Mouse (Mus musculus) G1E-ER4 (cell line): ENCODE data around the gene Rad9a. TPM values are rescaled to one million over a fixed set of nuclear protein-coding genes. Genes with fewer than 3 reads are reported as not detected.

Experiments
- GATA1 ChIP-seq: IDR thresholded peaks from one replicate; pipeline ENCODE4 v1.8.0; 2012; ENCODE audit warnings: low read length, inconsistent platforms
- polyA plus RNA-seq: library from polyadenylated mRNA; stranded (reverse); fragments of >175 nt; gene quantifications from 2 replicates; pipeline ENCODE4 v1.2.3, GENCODE M21; 2012

Gene Rad9a
- polyA plus RNA-seq, result 28.7 and 31.6 TPM in 2 replicates

DNA sequence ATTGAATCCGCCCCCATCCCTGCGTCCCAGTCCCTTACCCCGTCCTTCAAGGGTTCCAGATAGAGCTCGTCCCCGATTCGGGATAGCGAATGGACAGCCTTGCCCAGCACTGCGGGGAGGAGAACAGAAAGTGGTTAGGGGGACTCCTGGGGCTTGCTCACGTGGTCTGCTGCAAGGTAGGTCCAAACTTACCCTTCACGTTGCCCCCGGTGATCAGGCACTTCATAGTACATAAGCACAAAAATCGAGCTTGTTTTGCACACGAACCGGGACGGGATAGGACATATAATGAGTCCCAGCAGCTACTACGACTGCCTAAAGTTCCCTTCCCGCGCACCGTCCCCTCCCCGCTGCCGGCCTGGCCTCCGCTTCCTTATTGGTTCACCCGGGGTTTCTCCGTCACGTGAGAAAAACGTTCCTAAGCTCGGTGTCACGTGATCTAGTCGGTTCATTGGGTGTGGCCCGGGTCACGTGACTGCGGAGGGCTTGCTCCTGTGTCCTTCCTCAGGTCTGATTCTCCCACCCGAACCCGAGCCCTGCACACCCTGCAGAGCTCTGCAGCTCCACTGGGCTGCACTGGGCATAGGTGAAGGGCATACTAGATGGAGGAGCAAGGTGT, at the start of gene Rad9a:
Rad9a (minus strand) TSS at position 372 of the 619 bp plus-strand sequence.
- TF ChIP-seq GATA1, result no peak

DNA sequence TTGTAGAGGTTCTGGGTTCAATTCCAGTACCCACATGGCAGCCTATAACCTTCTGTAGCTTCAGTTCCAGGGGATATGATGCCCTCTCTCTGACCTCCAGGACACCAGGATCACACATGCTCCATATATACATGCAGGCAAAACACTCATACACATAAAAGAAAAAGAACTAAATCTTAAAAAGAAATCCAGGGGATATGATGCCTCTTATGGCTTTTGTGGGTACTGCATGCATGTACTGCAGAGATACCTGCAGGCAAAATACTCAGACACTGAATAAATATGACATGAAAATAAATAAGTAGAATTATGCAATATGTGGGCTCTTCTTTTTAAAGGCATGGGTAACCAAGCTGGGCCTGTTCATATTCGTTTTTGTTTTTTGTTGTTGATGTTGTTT, 45.5 kb upstream of the Rad9a start:
- TF ChIP-seq GATA1, result no peak

DNA sequence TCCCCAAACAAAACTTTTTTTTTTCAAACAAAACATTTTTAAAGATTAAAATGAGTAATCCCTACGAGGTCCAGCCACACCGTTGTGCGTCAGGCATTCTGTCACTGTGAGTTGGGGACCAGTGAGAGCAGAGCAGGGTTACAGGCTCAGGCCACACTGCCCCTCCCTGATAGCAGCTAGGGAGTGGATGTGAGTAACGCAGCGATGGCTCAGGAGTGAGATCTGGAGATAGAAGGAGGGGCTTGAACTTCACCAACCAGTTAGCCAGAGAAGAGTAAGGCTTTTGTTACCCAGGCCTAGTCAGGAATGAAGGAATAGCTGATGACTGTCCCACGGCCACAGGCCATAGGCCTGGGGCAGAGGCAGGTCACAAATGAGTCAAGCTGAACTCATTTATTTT, 43.3 kb upstream of the Rad9a start:
- no peak for TF ChIP-seq GATA1

DNA sequence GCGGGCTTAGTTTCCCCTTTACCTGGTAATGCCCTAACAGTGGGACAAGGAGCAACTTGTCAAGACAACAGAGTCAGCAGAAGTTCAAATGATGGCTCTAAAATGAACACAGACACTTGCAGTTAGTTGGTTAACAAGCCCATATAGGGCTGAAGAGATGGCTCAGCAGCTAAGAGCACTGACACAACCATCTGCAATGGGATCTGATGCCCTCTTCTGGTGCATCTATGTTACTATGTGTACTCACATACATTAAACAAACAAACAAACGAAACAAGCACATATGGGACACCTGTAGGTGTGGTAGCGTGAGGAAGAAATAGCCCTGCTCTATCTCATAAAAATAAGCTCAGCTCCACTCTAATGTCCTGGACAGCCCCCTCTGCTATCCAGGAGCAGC, 41.0 kb upstream of the Rad9a start:
- no peak for TF ChIP-seq GATA1

DNA sequence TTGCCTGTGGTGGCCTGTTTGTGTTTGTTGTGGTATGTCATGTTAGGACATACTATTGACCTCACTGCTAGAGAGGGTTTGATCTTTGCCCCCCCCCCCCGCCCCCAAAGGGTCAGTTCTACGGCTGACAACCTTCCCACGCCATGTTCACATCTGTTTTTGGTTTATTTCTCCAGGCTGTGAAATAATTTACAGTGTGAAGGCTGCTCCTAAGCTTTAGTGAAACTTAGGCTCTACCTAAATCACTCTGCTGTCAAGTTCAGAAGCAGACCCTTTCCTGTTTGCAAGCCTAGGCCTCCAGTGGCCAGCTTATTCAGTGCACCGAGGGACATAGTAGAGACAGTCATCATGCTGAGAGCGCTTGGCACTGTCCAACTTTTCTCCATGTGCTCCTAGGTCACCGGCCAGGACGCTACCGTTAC, 38.8 kb upstream of the Rad9a start:
- TF ChIP-seq GATA1, result no peak

DNA sequence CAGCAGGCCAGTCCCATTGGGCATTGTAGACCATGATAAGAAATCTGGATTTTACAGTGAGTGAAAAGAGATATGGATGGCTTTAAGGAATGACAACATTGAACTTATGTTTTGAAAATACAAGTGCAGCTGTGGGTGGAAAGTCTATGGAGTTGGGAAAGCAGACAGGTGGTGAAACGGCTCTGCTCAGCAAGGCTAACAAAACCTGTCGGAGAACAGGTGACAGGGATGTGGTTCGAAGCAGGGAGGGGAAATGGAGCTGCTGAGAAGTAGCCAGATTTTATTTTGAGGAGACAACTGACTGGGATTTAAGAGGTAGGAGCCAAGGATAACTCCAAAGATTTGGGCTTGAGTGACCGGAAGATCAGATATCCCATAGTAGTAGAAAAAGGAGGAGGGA, 33.1 kb upstream of the Rad9a start:
- TF ChIP-seq GATA1, result no peak

DNA sequence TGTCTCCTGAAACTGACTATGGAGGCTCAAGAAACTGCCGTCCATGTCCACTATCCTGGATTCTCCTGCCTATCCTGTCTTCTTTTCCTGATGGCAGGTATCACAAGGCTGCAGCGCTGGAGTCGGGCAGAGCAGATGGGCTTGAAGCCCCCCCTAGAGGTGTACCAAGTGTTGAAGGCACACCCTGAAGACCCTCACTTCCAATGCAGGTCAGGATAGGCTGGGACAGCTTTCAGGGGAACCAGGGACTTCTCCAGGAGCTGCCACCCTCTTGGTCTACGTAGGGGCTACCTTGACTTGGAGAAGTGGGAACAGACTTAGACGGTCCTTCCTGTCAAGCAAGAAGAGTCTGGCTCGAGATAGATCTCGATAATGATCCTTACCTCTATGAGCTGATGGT, 31.2 kb upstream of the Rad9a start:
- no peak for TF ChIP-seq GATA1

DNA sequence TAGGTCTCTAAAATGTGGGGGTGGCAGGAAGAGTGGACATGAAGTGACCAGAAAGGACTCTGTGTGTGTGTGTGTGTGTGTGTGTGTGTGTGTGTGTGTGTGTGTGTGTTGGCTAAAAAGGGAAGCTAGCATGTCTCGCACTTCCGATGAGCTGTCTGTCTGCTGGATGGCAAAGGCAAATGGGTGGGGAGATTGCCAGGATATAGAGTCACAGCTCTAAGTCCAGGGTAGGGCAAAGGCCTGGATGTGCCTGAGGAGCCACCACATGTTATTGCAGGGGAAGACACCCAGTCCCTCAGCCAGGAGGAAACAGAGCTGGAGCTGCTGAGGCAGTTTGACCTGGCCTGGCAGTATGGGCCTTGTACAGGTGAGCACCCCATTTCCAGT, 30.7 kb upstream of the Rad9a start:
- TF ChIP-seq GATA1, result no peak

DNA sequence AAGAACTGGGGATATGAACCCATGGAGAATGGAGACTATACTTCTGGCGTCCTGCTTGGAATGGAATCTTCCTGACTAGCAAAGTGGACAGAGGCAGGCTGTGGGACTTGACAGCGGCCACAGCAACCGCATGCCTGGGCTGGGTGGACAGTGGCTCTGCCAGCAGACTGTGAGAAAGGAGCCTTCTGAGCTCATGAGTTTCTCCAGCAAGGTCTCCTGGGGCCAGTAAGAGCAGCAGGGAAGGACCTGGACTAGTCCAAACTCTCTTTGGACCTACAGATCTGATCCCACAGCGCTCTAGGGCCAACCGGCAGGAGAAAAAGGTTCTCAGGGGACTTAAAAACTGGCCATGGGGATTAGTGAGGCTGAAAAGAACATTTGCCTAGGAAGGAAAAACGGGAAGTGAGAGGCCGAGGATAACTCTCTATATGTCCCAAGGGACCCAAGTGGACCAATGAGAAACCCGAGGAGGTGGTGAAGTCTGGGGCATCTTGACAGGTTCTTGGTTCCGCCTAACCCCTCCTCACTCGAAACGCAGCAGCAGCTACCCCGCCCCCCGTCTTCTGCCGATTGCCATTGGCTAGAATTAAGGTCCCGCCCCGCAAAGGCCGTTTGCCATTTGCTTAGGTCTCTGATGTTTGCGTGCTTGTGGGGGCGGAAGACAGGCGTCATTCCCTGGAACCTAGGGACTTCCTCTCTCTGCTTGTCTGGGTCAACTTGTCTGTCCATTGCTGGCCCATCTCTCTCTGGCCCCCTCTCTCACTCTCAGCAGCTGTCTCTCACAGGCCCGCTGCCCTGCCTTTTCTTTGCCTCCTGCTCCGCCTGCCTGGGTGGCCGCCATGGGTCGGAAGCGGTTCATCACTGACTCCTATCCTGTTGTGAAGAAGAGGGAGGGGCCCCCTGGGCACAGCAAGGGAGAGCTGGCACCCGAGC, 30.1 kb upstream of the Rad9a start, which contains the start of gene Pold4:
Pold4 (plus strand) TSS at position 647 of the 933 bp plus-strand sequence.
- no peak for TF ChIP-seq GATA1

DNA sequence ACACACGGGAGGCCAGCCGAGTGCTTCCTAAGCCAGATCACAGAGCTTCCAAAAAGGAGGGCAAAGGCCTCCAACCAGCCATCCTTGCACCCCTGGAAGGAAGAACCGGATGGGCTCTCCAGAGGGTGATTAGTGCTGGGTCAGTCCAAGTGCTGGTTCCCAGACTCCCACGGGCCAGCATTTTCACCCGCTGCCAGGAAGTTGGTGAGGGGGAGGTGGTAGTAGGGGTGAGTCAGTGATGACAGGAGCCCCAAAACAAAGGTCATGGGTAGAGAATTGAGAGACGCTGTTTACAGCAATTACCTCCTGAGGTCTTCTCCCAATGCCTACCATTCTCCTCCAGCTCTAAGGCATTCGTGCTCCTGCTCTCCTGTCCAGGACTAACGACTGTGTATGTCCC, 29.0 kb upstream of the Rad9a start:
- TF ChIP-seq GATA1, result no peak

DNA sequence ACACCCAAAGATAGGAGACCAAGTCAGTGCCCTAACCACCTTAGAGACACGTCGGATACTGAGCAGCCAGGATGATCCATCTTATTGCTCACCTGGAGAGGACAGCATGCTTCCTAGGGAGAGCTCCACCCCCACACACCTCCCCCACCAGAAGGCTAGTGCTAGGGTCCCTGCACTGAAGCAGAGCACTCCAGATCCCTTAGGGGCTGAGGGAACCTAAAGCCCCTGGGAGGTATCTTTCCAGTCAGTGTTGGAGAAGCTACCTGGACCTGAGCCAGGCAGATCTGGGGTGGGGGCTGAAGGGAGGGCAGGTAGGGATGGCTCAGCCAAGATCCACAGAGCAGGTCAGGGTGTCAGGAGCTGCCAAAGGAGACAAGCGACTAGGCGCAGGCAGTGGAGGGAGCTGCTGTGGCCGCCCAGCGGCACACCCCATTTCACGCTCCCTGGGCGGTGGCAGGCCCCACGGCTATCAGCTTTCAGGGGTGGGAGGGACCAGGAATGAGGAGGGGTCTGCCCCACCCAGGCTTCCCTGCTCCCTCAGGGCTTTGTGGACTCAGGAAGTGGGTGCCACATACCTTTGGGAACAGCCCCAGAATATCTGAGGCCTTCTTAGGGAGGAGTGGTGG, 28.1 kb upstream of the Rad9a start:
- no peak for TF ChIP-seq GATA1

DNA sequence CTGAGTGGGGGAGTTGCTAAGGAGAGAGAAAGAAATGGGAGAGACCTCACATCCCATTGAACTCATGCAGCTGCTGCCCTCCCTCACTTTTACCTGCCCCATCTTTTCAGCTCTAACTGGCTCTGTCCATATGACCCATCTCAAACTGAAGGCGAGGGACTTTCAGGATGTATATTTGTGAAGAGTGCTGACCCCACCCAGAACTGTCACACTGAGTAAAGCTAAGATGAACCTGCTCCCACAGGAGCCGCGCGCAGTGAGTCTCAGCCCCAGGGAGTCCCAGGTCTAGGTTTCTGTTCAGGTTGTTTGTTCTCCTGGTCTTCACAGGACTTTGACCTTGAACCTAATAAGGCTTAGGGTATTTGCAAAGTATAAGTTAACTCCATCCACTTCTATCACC, 27.4 kb upstream of the Rad9a start:
- no peak for TF ChIP-seq GATA1

DNA sequence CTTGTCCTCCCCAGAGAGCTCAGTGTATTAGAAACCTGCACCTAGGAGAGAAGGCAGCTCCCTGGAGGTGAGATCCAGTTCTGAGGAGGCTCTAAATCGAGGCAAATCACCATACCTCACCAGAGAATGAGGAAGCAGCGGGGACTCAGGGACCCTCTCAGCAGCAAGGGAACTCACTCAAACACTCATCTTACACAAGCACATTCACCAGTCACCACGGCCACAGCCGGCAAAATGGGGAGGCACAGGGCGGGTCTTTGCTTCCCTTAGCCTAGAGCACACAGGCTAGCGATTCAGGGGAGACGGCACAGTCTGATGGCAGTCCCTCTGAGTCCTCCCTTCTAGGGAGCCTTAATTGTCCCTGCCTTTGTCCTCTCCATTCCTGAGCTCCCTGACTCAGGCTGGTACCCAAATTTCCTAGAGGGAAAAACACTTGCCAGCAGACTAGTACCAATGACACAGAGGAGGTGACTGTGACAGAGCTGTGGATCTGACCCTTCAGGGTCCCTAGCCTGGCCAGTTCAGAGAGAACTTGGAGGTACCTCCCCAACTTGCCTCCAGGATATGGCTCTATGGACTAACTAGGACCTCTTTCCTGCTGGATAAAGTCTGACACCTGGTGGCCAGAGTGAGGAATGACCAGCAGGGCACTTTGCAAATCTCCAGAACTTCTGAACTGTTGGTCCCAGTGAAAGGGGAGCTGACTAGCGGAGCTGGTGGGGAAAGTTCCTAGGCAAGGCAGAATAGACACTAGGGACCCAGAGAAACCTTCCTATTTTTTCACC, 26.6 kb upstream of the Rad9a start:
- no peak for TF ChIP-seq GATA1

DNA sequence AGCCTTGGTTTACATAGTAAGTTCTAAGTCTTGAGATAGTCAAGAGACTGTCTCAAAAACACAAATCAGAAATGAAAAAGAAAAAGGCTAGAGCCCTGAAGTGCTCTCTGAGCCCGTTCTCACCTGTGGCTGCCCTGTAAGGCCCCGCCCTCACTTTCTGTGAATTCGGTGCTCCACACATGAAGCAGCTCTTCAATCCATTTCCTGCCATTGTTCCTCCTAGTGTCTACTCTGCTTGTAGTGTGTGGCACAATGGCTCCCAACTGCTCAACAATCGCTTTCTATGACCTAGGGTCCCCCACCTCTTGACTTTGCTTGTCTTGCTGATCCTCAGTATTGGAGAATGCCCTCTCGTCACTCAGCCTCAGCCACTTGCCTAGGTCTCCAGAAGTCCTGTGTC, 26.0 kb upstream of the Rad9a start:
- no peak for TF ChIP-seq GATA1

DNA sequence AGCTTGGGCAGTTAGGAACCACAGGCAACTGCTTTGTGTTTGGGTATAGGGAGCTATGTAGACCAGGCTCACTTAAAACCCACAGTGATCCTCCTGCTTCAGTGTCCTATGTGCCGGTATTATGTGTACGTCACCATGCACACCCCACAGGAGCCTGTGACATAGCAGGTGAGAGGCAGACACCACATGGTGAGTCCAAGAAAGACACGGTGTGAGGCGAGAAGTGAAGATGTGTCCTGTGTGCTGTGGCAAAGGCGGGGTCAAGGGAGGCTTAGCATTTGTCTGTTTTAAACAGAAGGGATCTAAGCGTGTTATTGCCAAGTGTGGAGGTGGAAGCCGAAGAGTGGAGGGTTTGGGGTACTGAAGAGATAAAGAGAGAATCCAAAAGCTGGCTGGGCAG, 25.3 kb upstream of the Rad9a start:
- TF ChIP-seq GATA1, result no peak

DNA sequence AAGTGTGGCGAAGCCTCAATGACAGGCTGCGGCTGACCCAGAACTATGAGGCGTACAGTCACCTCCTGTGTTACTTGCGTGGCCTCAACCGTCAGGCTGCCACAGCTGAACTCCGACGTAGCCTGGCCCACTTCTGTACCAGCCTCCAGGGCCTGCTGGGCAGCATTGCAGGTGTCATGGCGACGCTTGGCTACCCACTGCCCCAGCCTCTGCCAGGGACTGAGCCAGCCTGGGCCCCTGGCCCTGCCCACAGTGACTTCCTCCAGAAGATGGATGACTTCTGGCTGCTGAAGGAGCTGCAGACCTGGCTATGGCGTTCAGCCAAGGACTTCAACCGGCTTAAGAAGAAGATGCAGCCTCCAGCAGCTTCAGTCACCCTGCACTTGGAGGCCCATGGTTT, 20.7 kb upstream of the Rad9a start:
- TF ChIP-seq GATA1, result no peak
